In the genomic region with DNA sequence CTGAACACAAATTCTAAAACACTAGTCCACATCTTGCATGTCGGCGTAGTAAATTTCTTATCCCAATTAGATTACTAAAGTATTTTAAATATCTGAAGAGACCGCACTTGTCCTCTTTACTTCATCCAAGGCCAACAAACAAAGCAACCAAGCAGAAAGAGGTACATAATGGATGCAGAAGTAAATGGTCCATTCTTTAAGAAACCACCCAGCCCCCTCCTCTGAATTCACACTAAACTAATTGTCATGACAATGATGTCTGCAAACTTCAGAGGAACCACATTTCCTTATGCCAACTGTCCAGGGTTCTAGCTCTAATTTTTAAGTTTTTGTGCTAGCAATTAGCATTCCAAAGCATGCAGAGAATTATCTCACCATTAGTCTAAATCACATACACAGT, we compare ENCODE assay signal across 17 mouse cellular contexts. TPM values are rescaled to one million over a fixed set of nuclear protein-coding genes. Genes with fewer than 3 reads are reported as not detected.
DNase-seq lines count a peak whose midpoint lies in the region; ATAC-seq lines count a peak whose summit lies in the region.
"Had no signal": no experiment of that assay in that cellular context is flagged by ENCODE, and none has a peak within 500 bp of the region (broad histone marks: within the 10 kb centered on the region; RNA-seq: fewer than 3 reads in every experiment).

No protein-coding gene starts in this region.

- peak overlapping the region; percentile 98 for H3K9ac ChIP-seq in hindbrain, embryonic 13.5 days
- peak overlapping the region; percentile 71 for H3K9ac ChIP-seq in midbrain, embryonic 16.5 days (ENCODE audit: low read depth, low read length)
- H3K9ac ChIP-seq: embryonic facial prominence, embryonic 15.5 days; liver, embryonic 15.5 days; stomach, embryonic 15.5 days had no signal

- peak overlapping the region; percentile 21; the same call in 1 of the 2 replicates for H3K4me3 ChIP-seq in embryonic facial prominence, embryonic 10.5 days
- H3K4me3 ChIP-seq in hindbrain, embryonic 13.5 days: peak overlapping the region; percentile 85
- H3K4me3 ChIP-seq in midbrain, embryonic 16.5 days (ENCODE audit: low read depth, low read length): peak overlapping the region; percentile 74
- H3K4me3 ChIP-seq: liver, embryonic 15.5 days; stomach, embryonic 15.5 days had no signal

- no peaks in the 10 kb centered on the region for H3K4me1 ChIP-seq in embryonic facial prominence, embryonic 10.5 days
- H3K4me1 ChIP-seq in hindbrain, embryonic 13.5 days (replicated peaks): peaks cover 14% of the 10 kb centered on the region
- H3K4me1 ChIP-seq in midbrain, embryonic 16.5 days (ENCODE audit: control insufficient read depth, insufficient read depth, low read length): peaks cover 7% of the 10 kb centered on the region; the same call in 1 of the 2 replicates
- H3K4me1 ChIP-seq: embryonic facial prominence, embryonic 15.5 days; stomach, embryonic 15.5 days had no signal

- ATAC-seq in hindbrain, embryonic 13.5 days (ENCODE audit: low FRiP score): no peak
- no peak for ATAC-seq in midbrain, embryonic 16.5 days

- H3K27me3 ChIP-seq in embryonic facial prominence, embryonic 10.5 days (replicated peaks; ENCODE audit: low read depth, poor library complexity, severe bottlenecking): peaks cover 18% of the 10 kb centered on the region
- no peaks in the 10 kb centered on the region for H3K27me3 ChIP-seq in hindbrain, embryonic 13.5 days
- no peaks in the 10 kb centered on the region for H3K27me3 ChIP-seq in midbrain, embryonic 16.5 days (ENCODE audit: control insufficient read depth, insufficient read depth, low read depth, low read length)

- DNase-seq in Muller cell, postnatal 12 days (ENCODE audit: inconsistent ontology term): peak; percentile 60
- DNase-seq in embryonic facial prominence, embryonic 10.5 days (ENCODE audit: low spot score): no peak
- DNase-seq in adipocyte (ENCODE audit: low spot score): no peak
- no peak for DNase-seq in adrenal gland, postnatal 36 days
- DNase-seq in MN1 (ENCODE audit: low spot score): no peak
- DNase-seq: adrenal gland, postnatal 25 days; cerebellum, adult 18-20 months; gastrocnemius, postnatal 14 days; kidney, postnatal 36 days; lung, postnatal 36 days; thymus, postnatal 36 days had no signal

- WGBS in embryonic facial prominence, embryonic 10.5 days: 86% methylated on average over 3 of the region's 3 CpGs
- WGBS in hindbrain, embryonic 13.5 days: 18% methylated on average over 3 of the region's 3 CpGs
- 15% methylated on average over 3 of the region's 3 CpGs for WGBS in midbrain, embryonic 16.5 days

- H3K4me2 ChIP-seq in hindbrain, embryonic 13.5 days: peak overlapping the region; percentile 67
- peak overlapping the region; percentile 77 for H3K4me2 ChIP-seq in midbrain, embryonic 16.5 days (ENCODE audit: low read length)
- H3K4me2 ChIP-seq: liver, embryonic 15.5 days; stomach, embryonic 15.5 days had no signal

- H3K27ac ChIP-seq in embryonic facial prominence, embryonic 10.5 days (replicated peaks): no peak overlapping the region
- peak overlapping the region; percentile 88 for H3K27ac ChIP-seq in hindbrain, embryonic 13.5 days
- H3K27ac ChIP-seq in midbrain, embryonic 16.5 days (ENCODE audit: low read length): peak overlapping the region; percentile 100
- H3K27ac ChIP-seq: embryonic facial prominence, embryonic 15.5 days; liver, embryonic 15.5 days; stomach, embryonic 15.5 days had no signal

- H3K36me3 ChIP-seq in embryonic facial prominence, embryonic 10.5 days (replicated peaks): no peaks in the 10 kb centered on the region
- H3K36me3 ChIP-seq in hindbrain, embryonic 13.5 days: no peaks in the 10 kb centered on the region
- H3K36me3 ChIP-seq in midbrain, embryonic 16.5 days (ENCODE audit: control insufficient read depth, insufficient read depth, low read length): no peaks in the 10 kb centered on the region
- H3K36me3 ChIP-seq: embryonic facial prominence, embryonic 15.5 days; liver, embryonic 15.5 days; stomach, embryonic 15.5 days had no signal

- no peaks in the 10 kb centered on the region for H3K9me3 ChIP-seq in embryonic facial prominence, embryonic 10.5 days
- H3K9me3 ChIP-seq in hindbrain, embryonic 13.5 days: no peaks in the 10 kb centered on the region
- no peaks in the 10 kb centered on the region for H3K9me3 ChIP-seq in midbrain, embryonic 16.5 days (replicated peaks; ENCODE audit: control insufficient read depth, low read length, poor library complexity, severe bottlenecking)
- H3K9me3 ChIP-seq: embryonic facial prominence, embryonic 15.5 days; liver, embryonic 15.5 days; stomach, embryonic 15.5 days had no signal

RNA-seq across cellular contexts. Expression of a gene that starts 2.4 kb away (rescaled TPM):
- polyA plus RNA-seq in embryonic facial prominence, embryonic 10.5 days (2016; fragmentation: Nextera tagmentation; extraction: Ambion mirVana): 2.8 and 4.6 TPM in 2 replicates
- polyA plus RNA-seq in hindbrain, embryonic 13.5 days (2015; fragmentation: Nextera tagmentation; extraction: Ambion mirVana): 80.4 and 90.3 TPM in 2 replicates
- 104 and 108 TPM in 2 replicates for polyA plus RNA-seq in midbrain, embryonic 16.5 days (2015; fragmentation: Nextera tagmentation; extraction: Ambion mirVana)
- total RNA-seq in adrenal gland, postnatal 36 days (2021): 1 to 10 TPM; 4.0 to 4.5 TPM
- total RNA-seq: neutrophil, adult 5-6 weeks had no signal

Comparison
In these comparisons a context has a peak if more than half of its experiments do, and no peak if none do; other contexts are left out.
1. H3K4me3 ChIP-seq: peak in every context shown above with its lines; median percentile 85 in hindbrain, embryonic 13.5 days; 74 in midbrain, embryonic 16.5 days; 21 in embryonic facial prominence, embryonic 10.5 days.
2. RNA of a gene that starts 2.4 kb away (polyA plus RNA-seq): 104 to 108 TPM in midbrain, embryonic 16.5 days and 80.4 to 90.3 TPM in hindbrain, embryonic 13.5 days; 2.8 to 4.6 TPM in embryonic facial prominence, embryonic 10.5 days; every median in the first group is over 10 times any median in the second.